10 mouse cellular contexts compared by ENCODE assay signal in genomic region chr2:119817047-119817446, GRCm38 (mm10). TPM values are rescaled to one million over a fixed set of nuclear protein-coding genes. Genes with fewer than 3 reads are reported as not detected.
DNase-seq lines count a peak whose midpoint lies in the region; ATAC-seq lines count a peak whose summit lies in the region.
"Had no signal": no experiment of that assay in that cellular context is flagged by ENCODE, and none has a peak within 500 bp of the region (broad histone marks: within the 10 kb centered on the region; RNA-seq: fewer than 3 reads in every experiment).

No protein-coding gene starts in this region.

- H3K4me3 ChIP-seq in forebrain, embryonic 14.5 days (ENCODE audit: low read depth, low read length), result no peak overlapping the region
- H3K4me3 ChIP-seq in forebrain, embryonic 11.5 days (ENCODE audit: low read depth, low read length), result no peak overlapping the region
- no peak overlapping the region for H3K4me3 ChIP-seq in midbrain, embryonic 10.5 days
- H3K4me3 ChIP-seq in midbrain, embryonic 11.5 days (ENCODE audit: low read depth, low read length), result no peak overlapping the region
- no peak overlapping the region for H3K4me3 ChIP-seq in embryonic facial prominence, embryonic 15.5 days (replicated peaks)
- no peak overlapping the region for H3K4me3 ChIP-seq in neural tube, embryonic 15.5 days (replicated peaks)
- no peak overlapping the region for H3K4me3 ChIP-seq in limb, embryonic 10.5 days
- H3K4me3 ChIP-seq: midbrain, embryonic 12.5 days had no signal

- 77% methylated on average over 5 of the region's 5 CpGs for WGBS in forebrain, embryonic 14.5 days
- WGBS in forebrain, embryonic 11.5 days, result 85% methylated on average over 5 of the region's 5 CpGs
- WGBS in midbrain, embryonic 10.5 days, result 87% methylated on average over 5 of the region's 5 CpGs
- WGBS in midbrain, embryonic 11.5 days, result 88% methylated on average over 5 of the region's 5 CpGs
- WGBS in embryonic facial prominence, embryonic 15.5 days, result 80% methylated on average over 5 of the region's 5 CpGs
- 82% methylated on average over 5 of the region's 5 CpGs for WGBS in neural tube, embryonic 15.5 days
- WGBS in limb, embryonic 10.5 days, result 87% methylated on average over 5 of the region's 5 CpGs

- H3K9ac ChIP-seq in forebrain, embryonic 14.5 days (ENCODE audit: low read length), result no peak overlapping the region
- no peak overlapping the region for H3K9ac ChIP-seq in forebrain, embryonic 11.5 days (ENCODE audit: low read length)
- no peak overlapping the region for H3K9ac ChIP-seq in midbrain, embryonic 11.5 days (ENCODE audit: low read length)
- no peak overlapping the region for H3K9ac ChIP-seq in embryonic facial prominence, embryonic 15.5 days
- no peak overlapping the region for H3K9ac ChIP-seq in neural tube, embryonic 15.5 days (replicated peaks)
- H3K9ac ChIP-seq: midbrain, embryonic 12.5 days had no signal

- no peaks in the 10 kb centered on the region for H3K27me3 ChIP-seq in forebrain, embryonic 14.5 days (replicated peaks; ENCODE audit: control insufficient read depth, insufficient read depth, low read length)
- H3K27me3 ChIP-seq in forebrain, embryonic 11.5 days (ENCODE audit: control insufficient read depth, insufficient read depth, low read length), result no peaks in the 10 kb centered on the region
- H3K27me3 ChIP-seq in midbrain, embryonic 10.5 days (ENCODE audit: low read depth, poor library complexity, severe bottlenecking), result no peaks in the 10 kb centered on the region
- H3K27me3 ChIP-seq in midbrain, embryonic 11.5 days (ENCODE audit: control insufficient read depth, insufficient read depth, low read length), result no peaks in the 10 kb centered on the region
- H3K27me3 ChIP-seq in embryonic facial prominence, embryonic 15.5 days, result no peaks in the 10 kb centered on the region
- H3K27me3 ChIP-seq in neural tube, embryonic 15.5 days (replicated peaks), result no peaks in the 10 kb centered on the region
- H3K27me3 ChIP-seq in limb, embryonic 10.5 days (ENCODE audit: low read depth, poor library complexity, severe bottlenecking), result no peaks in the 10 kb centered on the region
- H3K27me3 ChIP-seq: midbrain, embryonic 12.5 days had no signal

- peak; percentile 73 for DNase-seq in forebrain, embryonic 14.5 days (ENCODE audit: low spot score)
- no peak for DNase-seq in forebrain, embryonic 11.5 days (ENCODE audit: low spot score)
- no peak for DNase-seq in midbrain, embryonic 10.5 days (ENCODE audit: low spot score)
- DNase-seq in midbrain, embryonic 11.5 days (ENCODE audit: low spot score, missing footprints), result no peak
- no peak for DNase-seq in limb, embryonic 10.5 days (ENCODE audit: low spot score)
- DNase-seq in embryo, embryonic 10 days (ENCODE audit: low spot score), result no peak
- DNase-seq: heart, postnatal 14 days had no signal

- H3K4me1 ChIP-seq in forebrain, embryonic 14.5 days (ENCODE audit: control insufficient read depth, insufficient read depth, low read length), result no peaks in the 10 kb centered on the region
- no peaks in the 10 kb centered on the region for H3K4me1 ChIP-seq in forebrain, embryonic 11.5 days (replicated peaks; ENCODE audit: control insufficient read depth, insufficient read depth, low read length)
- H3K4me1 ChIP-seq in midbrain, embryonic 10.5 days, result 0 out of 2 replicates have a peak, but pooled peaks cover 2% of the 10 kb centered on the region
- H3K4me1 ChIP-seq in midbrain, embryonic 11.5 days (ENCODE audit: control insufficient read depth, insufficient read depth, low read length), result no peaks in the 10 kb centered on the region
- peaks cover 8% of the 10 kb centered on the region; the same call in 1 of the 2 replicates for H3K4me1 ChIP-seq in embryonic facial prominence, embryonic 15.5 days
- H3K4me1 ChIP-seq in neural tube, embryonic 15.5 days, result peaks cover 20% of the 10 kb centered on the region
- H3K4me1 ChIP-seq in limb, embryonic 10.5 days, result no peaks in the 10 kb centered on the region
- H3K4me1 ChIP-seq: midbrain, embryonic 12.5 days had no signal

- H3K27ac ChIP-seq in forebrain, embryonic 14.5 days (ENCODE audit: low read depth, low read length), result peak overlapping the region; percentile 44; the same call in 1 of the 2 replicates
- H3K27ac ChIP-seq in forebrain, embryonic 11.5 days (ENCODE audit: low read depth, low read length), result no peak overlapping the region
- H3K27ac ChIP-seq in midbrain, embryonic 10.5 days (replicated peaks), result 0 out of 2 replicates have a peak overlapping the region, but pooled peaks have one; percentile 17
- H3K27ac ChIP-seq in midbrain, embryonic 11.5 days (ENCODE audit: low read depth, low read length), result no peak overlapping the region
- H3K27ac ChIP-seq in embryonic facial prominence, embryonic 15.5 days (replicated peaks), result 0 out of 2 replicates have a peak overlapping the region, but pooled peaks have one; percentile 11
- H3K27ac ChIP-seq in neural tube, embryonic 15.5 days (replicated peaks), result 0 out of 2 replicates have a peak overlapping the region, but pooled peaks have one; percentile 54
- no peak overlapping the region for H3K27ac ChIP-seq in limb, embryonic 10.5 days
- H3K27ac ChIP-seq: midbrain, embryonic 12.5 days had no signal

- no peaks in the 10 kb centered on the region for H3K9me3 ChIP-seq in forebrain, embryonic 14.5 days (replicated peaks; ENCODE audit: control insufficient read depth, low read length)
- H3K9me3 ChIP-seq in forebrain, embryonic 11.5 days (ENCODE audit: control insufficient read depth, low read length), result no peaks in the 10 kb centered on the region
- H3K9me3 ChIP-seq in midbrain, embryonic 10.5 days (replicated peaks), result no peaks in the 10 kb centered on the region
- H3K9me3 ChIP-seq in midbrain, embryonic 11.5 days (ENCODE audit: control insufficient read depth, low read length), result no peaks in the 10 kb centered on the region
- no peaks in the 10 kb centered on the region for H3K9me3 ChIP-seq in embryonic facial prominence, embryonic 15.5 days (replicated peaks)
- no peaks in the 10 kb centered on the region for H3K9me3 ChIP-seq in neural tube, embryonic 15.5 days (replicated peaks)
- no peaks in the 10 kb centered on the region for H3K9me3 ChIP-seq in limb, embryonic 10.5 days (replicated peaks)
- H3K9me3 ChIP-seq: midbrain, embryonic 12.5 days had no signal

- peaks cover 20% of the 10 kb centered on the region for H3K36me3 ChIP-seq in forebrain, embryonic 14.5 days (ENCODE audit: control insufficient read depth, insufficient read depth, low read length)
- no peaks in the 10 kb centered on the region for H3K36me3 ChIP-seq in forebrain, embryonic 11.5 days (ENCODE audit: control insufficient read depth, insufficient read depth, low read length)
- H3K36me3 ChIP-seq in midbrain, embryonic 10.5 days, result peaks cover 62% of the 10 kb centered on the region
- H3K36me3 ChIP-seq in midbrain, embryonic 11.5 days (ENCODE audit: control insufficient read depth, insufficient read depth, low read length), result no peaks in the 10 kb centered on the region; the same call in 1 of the 2 replicates
- peaks cover 26% of the 10 kb centered on the region for H3K36me3 ChIP-seq in embryonic facial prominence, embryonic 15.5 days
- peaks cover 20% of the 10 kb centered on the region; the same call in 1 of the 2 replicates for H3K36me3 ChIP-seq in neural tube, embryonic 15.5 days
- H3K36me3 ChIP-seq in limb, embryonic 10.5 days, result peaks cover 57% of the 10 kb centered on the region

- peak; percentile 79; the same call in 1 of the 2 replicates for ATAC-seq in forebrain, embryonic 14.5 days
- ATAC-seq in forebrain, embryonic 11.5 days (replicated peaks; ENCODE audit: low FRiP score), result no peak
- ATAC-seq in midbrain, embryonic 11.5 days (ENCODE audit: low FRiP score), result no peak
- ATAC-seq in embryonic facial prominence, embryonic 15.5 days (ENCODE audit: insufficient number of reproducible peaks, low FRiP score, low TSS enrichment, low read depth), result no peak
- peak; percentile 68 for ATAC-seq in neural tube, embryonic 15.5 days (ENCODE audit: low FRiP score)

- no peak overlapping the region for H3K4me2 ChIP-seq in forebrain, embryonic 14.5 days (ENCODE audit: low read length)
- no peak overlapping the region for H3K4me2 ChIP-seq in forebrain, embryonic 11.5 days (ENCODE audit: low read depth, low read length, severe bottlenecking)
- H3K4me2 ChIP-seq in midbrain, embryonic 11.5 days, result no peak overlapping the region
- H3K4me2 ChIP-seq in embryonic facial prominence, embryonic 15.5 days (replicated peaks), result no peak overlapping the region
- H3K4me2 ChIP-seq in neural tube, embryonic 15.5 days, result no peak overlapping the region
- H3K4me2 ChIP-seq: midbrain, embryonic 12.5 days had no signal

RNA-seq across cellular contexts. Expression of gene Tyro3, which starts 19.5 kb away (rescaled TPM):
- polyA plus RNA-seq in forebrain, embryonic 14.5 days (2014; fragmentation: Nextera tagmentation; extraction: Ambion mirVana), result 14.3 TPM in 2 replicates
- polyA plus RNA-seq in forebrain, embryonic 11.5 days (2014; fragmentation: Nextera tagmentation; extraction: Ambion mirVana), result 27.7 and 29.8 TPM in 2 replicates
- polyA plus RNA-seq in midbrain, embryonic 10.5 days (2016; fragmentation: Nextera tagmentation; extraction: Ambion mirVana), result 27.6 and 27.9 TPM in 2 replicates
- 19.1 and 22.6 TPM in 2 replicates for polyA plus RNA-seq in midbrain, embryonic 11.5 days (2014; fragmentation: Nextera tagmentation; extraction: Ambion mirVana)
- polyA plus RNA-seq in embryonic facial prominence, embryonic 15.5 days (2015; fragmentation: Nextera tagmentation; extraction: Ambion mirVana), result 31.2 and 31.8 TPM in 2 replicates
- 19.2 and 20.7 TPM in 2 replicates for polyA plus RNA-seq in neural tube, embryonic 15.5 days (2015; fragmentation: Nextera tagmentation; extraction: Ambion mirVana)
- polyA plus RNA-seq in limb, embryonic 10.5 days (2016; fragmentation: Nextera tagmentation; extraction: Ambion mirVana), result 22.7 and 30.0 TPM in 2 replicates

RNA-seq across cellular contexts. Expression of gene Rpap1, which starts 29.7 kb away (rescaled TPM):
- 12.8 and 16.0 TPM in 2 replicates for polyA plus RNA-seq in forebrain, embryonic 14.5 days (2014; fragmentation: Nextera tagmentation; extraction: Ambion mirVana)
- 38.1 and 40.3 TPM in 2 replicates for polyA plus RNA-seq in forebrain, embryonic 11.5 days (2014; fragmentation: Nextera tagmentation; extraction: Ambion mirVana)
- 39.8 and 41.0 TPM in 2 replicates for polyA plus RNA-seq in midbrain, embryonic 10.5 days (2016; fragmentation: Nextera tagmentation; extraction: Ambion mirVana)
- 18.2 and 22.8 TPM in 2 replicates for polyA plus RNA-seq in midbrain, embryonic 11.5 days (2014; fragmentation: Nextera tagmentation; extraction: Ambion mirVana)
- 24.5 and 25.8 TPM in 2 replicates for polyA plus RNA-seq in embryonic facial prominence, embryonic 15.5 days (2015; fragmentation: Nextera tagmentation; extraction: Ambion mirVana)
- 16.2 and 19.7 TPM in 2 replicates for polyA plus RNA-seq in neural tube, embryonic 15.5 days (2015; fragmentation: Nextera tagmentation; extraction: Ambion mirVana)
- polyA plus RNA-seq in limb, embryonic 10.5 days (2016; fragmentation: Nextera tagmentation; extraction: Ambion mirVana), result 42.0 and 46.3 TPM in 2 replicates

RNA-seq across cellular contexts. Expression of gene Ltk, which starts 56.8 kb away (rescaled TPM):
- polyA plus RNA-seq in forebrain, embryonic 14.5 days (2014; fragmentation: Nextera tagmentation; extraction: Ambion mirVana), result 0.29 and 0.37 TPM in 2 replicates
- polyA plus RNA-seq in forebrain, embryonic 11.5 days (2014; fragmentation: Nextera tagmentation; extraction: Ambion mirVana), result 0.11 and 0.19 TPM in 2 replicates
- polyA plus RNA-seq in midbrain, embryonic 10.5 days (2016; fragmentation: Nextera tagmentation; extraction: Ambion mirVana), result 0.11 TPM in 1 of 2 replicates, not detected in the other
- polyA plus RNA-seq in midbrain, embryonic 11.5 days (2014; fragmentation: Nextera tagmentation; extraction: Ambion mirVana), result 0.05 TPM in 1 of 2 replicates, not detected in the other
- 0.24 and 0.49 TPM in 2 replicates for polyA plus RNA-seq in embryonic facial prominence, embryonic 15.5 days (2015; fragmentation: Nextera tagmentation; extraction: Ambion mirVana)
- 1.9 and 2.5 TPM in 2 replicates for polyA plus RNA-seq in neural tube, embryonic 15.5 days (2015; fragmentation: Nextera tagmentation; extraction: Ambion mirVana)
- not detected in 2 replicates for polyA plus RNA-seq in limb, embryonic 10.5 days (2016; fragmentation: Nextera tagmentation; extraction: Ambion mirVana)

Comparison
In these comparisons a context has a peak if more than half of its experiments do, and no peak if none do; other contexts are left out.
1. ATAC-seq: peak in forebrain, embryonic 14.5 days (single experiment) and neural tube, embryonic 15.5 days (single experiment); none in forebrain, embryonic 11.5 days (single experiment), midbrain, embryonic 11.5 days (single experiment) and embryonic facial prominence, embryonic 15.5 days (single experiment).
2. H3K27ac ChIP-seq: peak in forebrain, embryonic 14.5 days (single experiment), midbrain, embryonic 10.5 days (single experiment), embryonic facial prominence, embryonic 15.5 days (single experiment) and neural tube, embryonic 15.5 days (single experiment); none in forebrain, embryonic 11.5 days (single experiment), midbrain, embryonic 11.5 days (single experiment) and limb, embryonic 10.5 days (single experiment).